Mouse (Mus musculus): ENCODE results near the gene Pi16. TPM values are rescaled to one million over a fixed set of nuclear protein-coding genes. Genes with fewer than 3 reads are reported as not detected.
"Not testable (repeated sequence)": the region's sequence is repeated elsewhere in the genome, so short reads cannot be mapped to it uniquely, and the experiment has no call there.

The Pi16 gene
- total and polyA plus RNA-seq, 2 experiments from 2014 or later = 1.7 to 2.8 TPM

GRCm38 (mm10) chr17:29343241-29343640, 25.8 kb downstream of the Pi16 start:
- Histone ChIP-seq H3K4me1 (ENCODE audit: insufficient read depth, low read length) (peaks cover 37% of the 10 kb centered on the region), H3K27ac (no peak overlapping the region), H3K4me2 (ENCODE audit: low read depth, low read length) (no peak overlapping the region), H3K27me3 (ENCODE audit: insufficient read depth, low read length) (no peaks in the 10 kb centered on the region), H3K36me3 (ENCODE audit: insufficient read depth, low read length) (peaks cover 13% of the 10 kb centered on the region), H3K4me3 (ENCODE audit: low read length) (no peak overlapping the region), H3K9me3 (ENCODE audit: low read length) (no peaks in the 10 kb centered on the region), H3K9ac (replicated peaks; ENCODE audit: low read length) (no peak overlapping the region)
- ATAC-seq = no peak
- DNase-seq (ENCODE audit: low spot score) = no peak
- TF ChIP-seq CTCF (IDR thresholded peaks at IDR 0.05; ENCODE audit: low read depth) = no peak
- WGBS = 86% methylated on average over 5 of the region's 5 CpGs

- Histone ChIP-seq H3K9ac (replicated peaks; ENCODE audit: low read length) (no peak overlapping the region), H3K27ac (peak overlapping the region; percentile 97; the same call in 1 of the 2 replicates), H3K27me3 (ENCODE audit: insufficient read depth, low read length) (no peaks in the 10 kb centered on the region), H3K4me1 (ENCODE audit: insufficient read depth, low read length) (peaks cover 28% of the 10 kb centered on the region), H3K9me3 (ENCODE audit: low read length) (no peaks in the 10 kb centered on the region), H3K4me3 (ENCODE audit: low read length) (0 out of 2 replicates have a peak overlapping the region, but pooled peaks have one; percentile 85), H3K4me2 (ENCODE audit: low read depth, low read length) (peak overlapping the region; percentile 74), H3K36me3 (ENCODE audit: insufficient read depth, low read length) (peaks cover 4% of the 10 kb centered on the region; the same call in 1 of the 2 replicates)
- WGBS = 92% methylated on average over 12 of the region's 12 CpGs
- TF ChIP-seq CTCF (IDR thresholded peaks at IDR 0.05; ENCODE audit: low read depth) = no peak
- DNase-seq (ENCODE audit: low spot score) (no peak), ATAC-seq (no peak)
Measured at GRCm38 (mm10) chr17:29345272-29345671, 27.8 kb downstream of the Pi16 start.

- H3K9ac ChIP-seq (replicated peaks; ENCODE audit: low read length) = peak overlapping the region; percentile 95
- peak; percentile 37 for ATAC-seq
- H3K4me1 ChIP-seq (ENCODE audit: insufficient read depth, low read length) = peaks cover 23% of the 10 kb centered on the region
- H3K27me3 ChIP-seq (ENCODE audit: insufficient read depth, low read length) = no peaks in the 10 kb centered on the region
- DNase-seq (ENCODE audit: low spot score) = peak; percentile 74
- WGBS = 2% methylated on average over 11 of the region's 11 CpGs
- H3K9me3 ChIP-seq (ENCODE audit: low read length) = no peaks in the 10 kb centered on the region
- peak overlapping the region; percentile 85 for H3K4me3 ChIP-seq (ENCODE audit: low read length)
- H3K27ac ChIP-seq = peak overlapping the region; percentile 97
- H3K4me2 ChIP-seq (ENCODE audit: low read depth, low read length) = peak overlapping the region; percentile 74
- TF ChIP-seq CTCF (IDR thresholded peaks at IDR 0.05; ENCODE audit: low read depth) = no peak
- no peaks in the 10 kb centered on the region; the same call in 1 of the 2 replicates for H3K36me3 ChIP-seq (ENCODE audit: insufficient read depth, low read length)
Measured at GRCm38 (mm10) chr17:29346496-29347125, 29.1 kb downstream of the Pi16 start.

GRCm38 (mm10) chr17:29347126-29347644, 29.7 kb downstream of the Pi16 start:
- Histone ChIP-seq H3K9ac (replicated peaks; ENCODE audit: low read length) (peak overlapping the region; percentile 95), H3K9me3 (ENCODE audit: low read length) (no peaks in the 10 kb centered on the region), H3K4me3 (ENCODE audit: low read length) (peak overlapping the region; percentile 85), H3K4me2 (ENCODE audit: low read depth, low read length) (peak overlapping the region; percentile 74), H3K36me3 (ENCODE audit: insufficient read depth, low read length) (no peaks in the 10 kb centered on the region; the same call in 1 of the 2 replicates), H3K4me1 (ENCODE audit: insufficient read depth, low read length) (peaks cover 18% of the 10 kb centered on the region), H3K27me3 (ENCODE audit: insufficient read depth, low read length) (no peaks in the 10 kb centered on the region), H3K27ac (peak overlapping the region; percentile 97)
- WGBS = 4% methylated on average over 45 of the region's 45 CpGs
- DNase-seq (ENCODE audit: low spot score) (peak; percentile 59), ATAC-seq (peak; percentile 45)
- TF ChIP-seq CTCF (IDR thresholded peaks at IDR 0.05; ENCODE audit: low read depth) = no peak

GRCm38 (mm10) chr17:29347645-29348256, 30.3 kb downstream of the Pi16 start, which contains the start of gene Mtch1:
TSS of gene Mtch1 (minus strand) at chr17:29347934.
- no peak for TF ChIP-seq CTCF (IDR thresholded peaks at IDR 0.05; ENCODE audit: low read depth)
- WGBS = under 1% methylated on average over 43 of the region's 53 CpGs
- H3K36me3 ChIP-seq (ENCODE audit: insufficient read depth, low read length) = no peaks in the 10 kb centered on the region; the same call in 1 of the 2 replicates
- no peaks in the 10 kb centered on the region for H3K27me3 ChIP-seq (ENCODE audit: insufficient read depth, low read length)
- peak within 1 kb of the TSS; percentile 85 for H3K4me3 ChIP-seq (ENCODE audit: low read length)
- no peaks in the 10 kb centered on the region for H3K9me3 ChIP-seq (ENCODE audit: low read length)
- H3K4me1 ChIP-seq (ENCODE audit: insufficient read depth, low read length) = peaks cover 12% of the 10 kb centered on the region
- peak within 1 kb of the TSS; percentile 74 for H3K4me2 ChIP-seq (ENCODE audit: low read depth, low read length)
- peak; percentile 98 for DNase-seq (ENCODE audit: low spot score)
- ATAC-seq = peak; percentile 96
- peak within 1 kb of the TSS; percentile 97 for H3K27ac ChIP-seq
- peak within 1 kb of the TSS; percentile 95 for H3K9ac ChIP-seq (replicated peaks; ENCODE audit: low read length)

GRCm38 (mm10) chr17:29348996-29349395, 31.5 kb downstream of the Pi16 start:
- no peak for TF ChIP-seq CTCF (IDR thresholded peaks at IDR 0.05; ENCODE audit: low read depth)
- ATAC-seq = no peak
- no peaks in the 10 kb centered on the region for H3K27me3 ChIP-seq (ENCODE audit: insufficient read depth, low read length)
- H3K9ac ChIP-seq (replicated peaks; ENCODE audit: low read length) = no peak overlapping the region
- no peak overlapping the region for H3K4me2 ChIP-seq (ENCODE audit: low read depth, low read length)
- no peaks in the 10 kb centered on the region; the same call in 1 of the 2 replicates for H3K36me3 ChIP-seq (ENCODE audit: insufficient read depth, low read length)
- DNase-seq (ENCODE audit: low spot score) = no peak
- 67% methylated on average over 2 of the region's 2 CpGs for WGBS
- H3K4me3 ChIP-seq (ENCODE audit: low read length) = no peak overlapping the region
- no peak overlapping the region for H3K27ac ChIP-seq
- no peaks in the 10 kb centered on the region for H3K9me3 ChIP-seq (ENCODE audit: low read length)
- H3K4me1 ChIP-seq (ENCODE audit: insufficient read depth, low read length) = peaks cover 11% of the 10 kb centered on the region; the same call in 1 of the 2 replicates

GRCm38 (mm10) chr17:29351056-29351455, 33.6 kb downstream of the Pi16 start:
- H3K4me1 ChIP-seq (ENCODE audit: insufficient read depth, low read length) = peaks cover 13% of the 10 kb centered on the region
- not testable (repeated sequence) for H3K4me3 ChIP-seq (ENCODE audit: low read length); H3K36me3 ChIP-seq (ENCODE audit: insufficient read depth, low read length); H3K9ac ChIP-seq (replicated peaks; ENCODE audit: low read length); H3K27ac ChIP-seq; H3K4me2 ChIP-seq (ENCODE audit: low read depth, low read length); DNase-seq (ENCODE audit: low spot score); H3K9me3 ChIP-seq (ENCODE audit: low read length); H3K27me3 ChIP-seq (ENCODE audit: insufficient read depth, low read length); ATAC-seq
- 55% methylated on average over 5 of the region's 5 CpGs for WGBS
